Mouse (Mus musculus) bone marrow macrophage, adult 2 months (primary cell): ENCODE results near the gene Peli3.

Experiments
- CTCF ChIP-seq: IDR thresholded peaks from 2 replicates; pipeline ENCODE4 v1.5.1; 2012; ENCODE audit warnings: low read depth, mild to moderate bottlenecking, low read length, moderate library complexity
- POLR2A ChIP-seq: IDR thresholded peaks from 2 replicates; pipeline ENCODE4 v1.6.1; 2012; ENCODE audit warnings: mild to moderate bottlenecking, low read depth, low read length, borderline replicate concordance

GRCm38 (mm10) chr19:4883961-4884360 is 59.0 kb downstream of the Peli3 start:
- TF ChIP-seq CTCF (no peak), POLR2A (no peak)
